Mouse (Mus musculus) liver, embryonic 14.5 days (tissue): ENCODE results near the gene Larp6.

ENCODE experiments used
- CTCF ChIP-seq: IDR thresholded peaks from 2 replicates; pipeline ENCODE4 v1.5.1; 2016; ENCODE audit warnings: antibody characterized with exemption, low read depth, control low read depth
- EP300 ChIP-seq: IDR thresholded peaks from 2 replicates; pipeline ENCODE4 v1.6.1; 2016; ENCODE audit warnings: antibody characterized with exemption, low read depth

GRCm38 (mm10) chr9:60672568-60672967 is 40.2 kb upstream of the Larp6 start:
- TF ChIP-seq CTCF = no peak
- TF ChIP-seq EP300 = no peak
